Comparison of ENCODE assay signal across 11 mouse cellular contexts in genomic region chr5:99521411-99521810, GRCm38 (mm10).
DNase-seq lines count a peak whose midpoint lies in the region; ATAC-seq and TF ChIP-seq lines count a peak whose summit lies in the region.
"Had no signal": no experiment of that assay in that cellular context is flagged by ENCODE, and none has a peak within 500 bp of the region (broad histone marks: within the 10 kb centered on the region; RNA-seq: fewer than 3 reads in every experiment).

No protein-coding gene starts in this region.

- DNase-seq in kidney, adult 2 months = peak; percentile 24
- peak; percentile 53 to 68 for DNase-seq in adrenal gland, postnatal 36 days
- peak; percentile 48 for DNase-seq in embryonic facial prominence, embryonic 14.5 days (ENCODE audit: low spot score)
- DNase-seq in left cerebral cortex, postnatal 25 days (ENCODE audit: low spot score in 2 of 2) = peak; percentile 69 to 82
- no peak for DNase-seq in MN1 (ENCODE audit: low spot score)
- no peak for DNase-seq in gastrocnemius, adult 18-20 months (ENCODE audit: low spot score)
- DNase-seq: liver, postnatal 0 days had no signal

- intact Hi-C loops in left cerebral cortex, postnatal 25 days (cut with DNase I) = no loop called here

- H3K4me1 ChIP-seq in kidney, adult 2 months (ENCODE audit: control insufficient read depth, insufficient read depth, low read length) = 0 out of 2 replicates have a peak, but pooled peaks cover under 1% of the 10 kb centered on the region
- peaks cover 7% of the 10 kb centered on the region; the same call in 1 of the 2 replicates for H3K4me1 ChIP-seq in kidney, embryonic 15.5 days
- peaks cover 13% of the 10 kb centered on the region for H3K4me1 ChIP-seq in embryonic facial prominence, embryonic 14.5 days (ENCODE audit: control insufficient read depth, insufficient read depth, low read length)
- H3K4me1 ChIP-seq: stomach, embryonic 15.5 days had no signal

- no peaks in the 10 kb centered on the region for H3K36me3 ChIP-seq in kidney, adult 2 months (ENCODE audit: control insufficient read depth, insufficient read depth, low read length)
- H3K36me3 ChIP-seq in kidney, embryonic 15.5 days = no peaks in the 10 kb centered on the region
- H3K36me3 ChIP-seq in embryonic facial prominence, embryonic 14.5 days (ENCODE audit: control insufficient read depth, insufficient read depth, low read length) = no peaks in the 10 kb centered on the region
- H3K36me3 ChIP-seq: stomach, embryonic 15.5 days had no signal

- no peak for TF ChIP-seq POLR2A in kidney, adult 2 months (IDR thresholded peaks at IDR 0.05; ENCODE audit: low read depth, low read length)

- WGBS in kidney, adult 2 months = 54% methylated on average over 4 of the region's 4 CpGs
- 70% methylated on average over 4 of the region's 4 CpGs for WGBS in kidney, embryonic 15.5 days
- 45% methylated on average over 4 of the region's 4 CpGs for WGBS in embryonic facial prominence, embryonic 14.5 days

- ATAC-seq in kidney, embryonic 15.5 days (replicated peaks; ENCODE audit: low FRiP score) = no peak
- ATAC-seq in embryonic facial prominence, embryonic 14.5 days (ENCODE audit: low read depth) = no peak
- ATAC-seq: intestine, embryonic 16.5 days; liver, postnatal 0 days had no signal

- H3K27ac ChIP-seq in kidney, adult 2 months (ENCODE audit: insufficient read depth, low read depth, low read length) = no peak overlapping the region
- H3K27ac ChIP-seq in kidney, embryonic 15.5 days = no peak overlapping the region
- peak overlapping the region; percentile 39; the same call in 1 of the 2 replicates for H3K27ac ChIP-seq in embryonic facial prominence, embryonic 14.5 days (replicated peaks; ENCODE audit: low read depth, low read length)

- no peak overlapping the region for H3K4me3 ChIP-seq in kidney, adult 2 months (ENCODE audit: insufficient read depth, low read depth, low read length)
- no peak overlapping the region for H3K4me3 ChIP-seq in kidney, embryonic 15.5 days (replicated peaks)
- H3K4me3 ChIP-seq in embryonic facial prominence, embryonic 14.5 days (ENCODE audit: low read depth, low read length) = no peak overlapping the region
- H3K4me3 ChIP-seq: erythroblast, embryonic 14.5 days; stomach, embryonic 15.5 days had no signal

- H3K9ac ChIP-seq in kidney, embryonic 15.5 days = no peak overlapping the region
- H3K9ac ChIP-seq in embryonic facial prominence, embryonic 14.5 days (ENCODE audit: low read depth, low read length) = no peak overlapping the region
- H3K9ac ChIP-seq: liver, postnatal 0 days; stomach, embryonic 15.5 days had no signal

- no peak for TF ChIP-seq CTCF in kidney, adult 2 months (conservative IDR thresholded peaks at IDR 0.05; ENCODE audit: insufficient read depth, insufficient read length, low read depth, low read length)

- no peaks in the 10 kb centered on the region for H3K27me3 ChIP-seq in kidney, adult 2 months (replicated peaks; ENCODE audit: control insufficient read depth, insufficient read depth, low read length)
- no peaks in the 10 kb centered on the region for H3K27me3 ChIP-seq in kidney, embryonic 15.5 days
- no peaks in the 10 kb centered on the region for H3K27me3 ChIP-seq in embryonic facial prominence, embryonic 14.5 days (replicated peaks; ENCODE audit: control insufficient read depth, insufficient read depth, low read length)
- H3K27me3 ChIP-seq: stomach, embryonic 15.5 days had no signal

- H3K9me3 ChIP-seq in kidney, embryonic 15.5 days (replicated peaks) = no peaks in the 10 kb centered on the region
- no peaks in the 10 kb centered on the region for H3K9me3 ChIP-seq in embryonic facial prominence, embryonic 14.5 days (ENCODE audit: control insufficient read depth, low read length)
- H3K9me3 ChIP-seq: stomach, embryonic 15.5 days had no signal

- H3K4me2 ChIP-seq in kidney, embryonic 15.5 days = no peak overlapping the region
- no peak overlapping the region for H3K4me2 ChIP-seq in embryonic facial prominence, embryonic 14.5 days (ENCODE audit: low read depth, low read length)
- H3K4me2 ChIP-seq: stomach, embryonic 15.5 days had no signal

Comparison
In these comparisons a context has a peak if more than half of its experiments do, and no peak if none do; other contexts are left out.
1. DNase-seq: peak in kidney, adult 2 months (single experiment), adrenal gland, postnatal 36 days (2 of 2), embryonic facial prominence, embryonic 14.5 days (single experiment) and left cerebral cortex, postnatal 25 days (2 of 2); none in MN1 (single experiment) and gastrocnemius, adult 18-20 months (single experiment).